Mouse (Mus musculus) spleen, adult 12 weeks (tissue): ENCODE results near the gene Olfr1333.
"Not testable (repeated sequence)": the region's sequence is repeated elsewhere in the genome, so short reads cannot be mapped to it uniquely, and the experiment has no call there.

Experiments used
- DNase-seq: peaks from one replicate; pipeline ENCODE4 v3.0.0; 2022; ENCODE audit warnings: low spot score

The Olfr1333 gene

GRCm38 (mm10) chr4:118836179-118836578 lies at the start of gene Olfr1333:
Gene Olfr1333 (minus strand): TSS chr4:118836279.
- DNase-seq: no peak

- DNase-seq: no peak
These were observed 31.5 kb upstream of the Olfr1333 start for GRCm38 (mm10) chr4:118867566-118867965.

- DNase-seq: no peak
These were observed 28.3 kb upstream of the Olfr1333 start, which contains the start of gene Olfr1331 for GRCm38 (mm10) chr4:118864349-118864748. Gene Olfr1331 (plus strand): TSS chr4:118864649.

- no peak for DNase-seq
These were observed 26.6 kb upstream of the Olfr1333 start for GRCm38 (mm10) chr4:118862704-118863103.

- DNase-seq: no peak
These were observed 25.7 kb upstream of the Olfr1333 start for GRCm38 (mm10) chr4:118861791-118862190.

DNA sequence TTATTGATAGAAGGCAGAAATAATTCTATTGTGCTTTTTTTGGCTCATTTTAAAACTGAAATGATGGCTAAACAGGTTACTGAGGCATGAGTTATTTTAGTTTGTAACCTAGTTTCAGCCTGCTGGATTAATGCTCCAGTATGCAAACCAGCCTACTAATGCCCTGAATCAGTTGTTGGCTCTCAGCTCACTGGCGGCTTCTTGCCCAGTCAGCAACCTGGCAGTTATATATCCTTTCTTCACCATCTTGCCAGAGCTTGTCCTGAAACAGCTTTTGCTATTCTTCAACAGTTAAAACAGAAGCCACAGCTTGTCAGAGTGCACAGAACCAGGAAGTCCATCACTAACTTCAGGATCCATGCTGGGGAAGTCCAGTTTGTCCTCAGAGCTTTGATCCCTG lies 17.2 kb downstream of the Olfr1333 start:
- no peak for DNase-seq

DNA sequence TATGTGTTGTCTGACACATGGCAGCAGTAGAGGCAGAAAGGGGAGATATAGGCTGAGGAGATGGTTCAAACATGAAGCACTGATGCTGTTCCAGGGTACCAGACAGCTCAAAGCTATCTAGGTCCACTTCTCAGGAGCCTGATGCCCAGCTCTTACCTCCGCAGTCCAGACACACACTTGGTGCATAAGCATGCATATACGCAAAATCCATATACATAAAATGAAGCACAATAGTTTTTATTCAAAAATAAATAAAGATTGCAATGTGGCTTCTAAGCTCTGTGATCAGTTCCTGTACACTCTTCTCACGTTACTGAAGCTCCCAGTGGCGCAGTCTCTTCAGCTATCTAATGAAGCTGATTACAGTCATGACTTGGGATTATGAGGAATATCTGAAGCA lies 26.2 kb downstream of the Olfr1333 start, which contains the start of gene Olfr1335:
TSS of gene Olfr1335 (minus strand) at position 101 of the 400 bp plus-strand sequence.
- DNase-seq: no peak

DNA sequence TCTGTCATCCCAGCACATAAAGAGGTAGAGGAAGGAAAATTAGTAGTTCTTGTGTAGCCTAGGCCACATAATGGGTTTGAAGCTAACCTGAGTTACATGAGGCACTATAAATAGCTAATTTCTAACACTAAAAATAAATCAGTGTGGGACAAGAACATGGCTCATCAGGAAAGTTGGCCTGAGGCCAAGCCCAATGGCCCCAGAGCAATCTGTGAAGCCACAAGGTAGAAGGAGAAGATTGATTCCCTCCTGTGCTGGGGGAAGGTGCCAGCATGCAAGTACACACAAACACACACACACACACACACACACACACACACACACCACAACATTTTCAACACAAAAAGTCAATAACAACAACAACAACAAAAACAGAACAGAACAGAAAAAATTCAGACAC lies 43.3 kb downstream of the Olfr1333 start:
- DNase-seq: not testable (repeated sequence)

GRCm38 (mm10) chr4:118782486-118782885 lies 53.6 kb downstream of the Olfr1333 start, which contains the start of gene Olfr1337:
Gene Olfr1337 (minus strand): TSS chr4:118782586.
- DNase-seq: no peak
